Mouse (Mus musculus) midbrain, postnatal 0 days (tissue): ENCODE results near the gene Sugct. TPM values are rescaled to one million over a fixed set of nuclear protein-coding genes. Genes with fewer than 3 reads are reported as not detected.
"Not testable (repeated sequence)": the region's sequence is repeated elsewhere in the genome, so short reads cannot be mapped to it uniquely, and the experiment has no call there.

ENCODE experiments used
- ATAC-seq: fragments of 200-750 bp; cut with Nextera tagmentation; 2 replicates; pipeline ENCODE4 v1.8.0; 2017; ENCODE audit warnings: moderate number of reproducible peaks, mild to moderate bottlenecking, moderate TSS enrichment, moderate library complexity; ENCODE audit not compliant: low FRiP score
- DNase-seq: peaks from one replicate; pipeline ENCODE4 v3.0.0-alpha.2; 2015; ENCODE audit warnings: low spot score
- H3K27ac ChIP-seq: fragments of 300-500 bp; sonication (generic); 2 replicates; pipeline ENCODE4 v1.5.1; 2014; ENCODE audit warnings: low read depth, mild to moderate bottlenecking, low read length, mixed read lengths
- H3K27me3 ChIP-seq: fragments of 300-500 bp; sonication (generic); 2 replicates; pipeline ENCODE4 v1.6.1; 2014; ENCODE audit warnings: low read length, control low read depth, mixed read lengths; ENCODE audit not compliant: insufficient read depth
- H3K36me3 ChIP-seq: fragments of 300-500 bp; sonication (generic); 2 replicates; pipeline ENCODE4 v1.6.1; 2014; ENCODE audit warnings: low read length, control low read depth, mixed read lengths; ENCODE audit not compliant: insufficient read depth
- H3K4me1 ChIP-seq: fragments of 300-500 bp; sonication (generic); 2 replicates; pipeline ENCODE4 v1.6.1; 2014; ENCODE audit warnings: mild to moderate bottlenecking, control low read depth, antibody characterized with exemption, low read length, mixed read lengths; ENCODE audit not compliant: insufficient read depth
- H3K4me2 ChIP-seq: fragments of 300-500 bp; sonication (generic); 2 replicates; pipeline ENCODE4 v1.6.1; 2014; ENCODE audit warnings: low read depth, mild to moderate bottlenecking, low read length, mixed read lengths; ENCODE audit not compliant: poor library complexity, severe bottlenecking
- H3K4me3 ChIP-seq: fragments of 300-500 bp; sonication (generic); 2 replicates; pipeline ENCODE4 v1.5.1; 2014; ENCODE audit warnings: low read depth, mild to moderate bottlenecking, low read length, moderate library complexity
- H3K9ac ChIP-seq: fragments of 300-500 bp; sonication (generic); replicated peaks from 2 replicates; pipeline ENCODE4 v1.6.1; 2014; ENCODE audit warnings: mild to moderate bottlenecking, low read length, moderate library complexity, mixed read lengths; ENCODE audit not compliant: poor library complexity, severe bottlenecking
- H3K9me3 ChIP-seq: fragments of 300-500 bp; sonication (generic); 2 replicates; pipeline ENCODE4 v1.6.1; 2016; ENCODE audit warnings: low read length, control low read depth
- CTCF ChIP-seq: IDR thresholded peaks from 2 replicates; pipeline ENCODE4 v1.5.1; 2016; ENCODE audit warnings: antibody characterized with exemption, mild to moderate bottlenecking
- WGBS: fragments of 180-500 bp; shearing (Covaris S2); extraction: QIAGEN DNeasy Blood & Tissue Kit; methylation state at CpG from one replicate; pipeline ENCODE4 v1.1.7; 2014; 5-methylcytosine and 5-hydroxymethylcytosine counted together
- polyA plus RNA-seq: library from polyadenylated mRNA; unstranded; fragments of >200 nt; fragmentation: Nextera tagmentation; extraction: Ambion mirVana; gene quantifications from 2 replicates; pipeline ENCODE4 v1.2.1, GENCODE M21; 2015
- total RNA-seq: library from RNA; depleted of rRNA; stranded (reverse); fragments of >200 nt; gene quantifications from 2 replicates; pipeline ENCODE4 v1.2.3, GENCODE M21; 2014

Gene Sugct
- total and polyA plus RNA-seq, 2 experiments from 2014 or later, result 1.5 to 2.9 TPM

DNA sequence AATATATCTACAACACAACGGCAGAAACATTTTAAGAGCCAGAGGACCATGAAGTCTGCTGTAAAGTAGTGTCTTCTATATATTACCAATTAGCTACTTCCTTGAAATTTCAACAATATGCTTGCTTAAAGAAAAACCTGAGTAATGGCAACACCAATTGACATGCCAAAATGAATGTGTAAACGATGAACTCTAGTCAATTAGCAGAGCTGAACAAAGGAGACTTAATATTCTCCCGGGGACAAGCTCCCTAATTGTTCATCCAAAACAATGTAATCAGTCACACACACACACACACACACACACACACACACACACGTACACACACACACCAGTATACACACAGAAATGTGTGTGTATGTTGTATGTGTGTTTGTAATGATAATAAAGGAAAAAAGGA, 160.5 kb downstream of the Sugct start:
- H3K4me1 ChIP-seq, result no peaks in the 10 kb centered on the region
- ATAC-seq (no peak), DNase-seq (no peak)
- 71% methylated on average over 4 of the region's 4 CpGs for WGBS
- H3K27me3 ChIP-seq, result no peaks in the 10 kb centered on the region
- no peak overlapping the region for H3K27ac ChIP-seq
- no peaks in the 10 kb centered on the region for H3K9me3 ChIP-seq
- H3K4me3 ChIP-seq, result no peak overlapping the region
- TF ChIP-seq CTCF, result no peak
- H3K9ac ChIP-seq, result no peak overlapping the region
- H3K36me3 ChIP-seq, result no peaks in the 10 kb centered on the region
- H3K4me2 ChIP-seq, result no peak overlapping the region

DNA sequence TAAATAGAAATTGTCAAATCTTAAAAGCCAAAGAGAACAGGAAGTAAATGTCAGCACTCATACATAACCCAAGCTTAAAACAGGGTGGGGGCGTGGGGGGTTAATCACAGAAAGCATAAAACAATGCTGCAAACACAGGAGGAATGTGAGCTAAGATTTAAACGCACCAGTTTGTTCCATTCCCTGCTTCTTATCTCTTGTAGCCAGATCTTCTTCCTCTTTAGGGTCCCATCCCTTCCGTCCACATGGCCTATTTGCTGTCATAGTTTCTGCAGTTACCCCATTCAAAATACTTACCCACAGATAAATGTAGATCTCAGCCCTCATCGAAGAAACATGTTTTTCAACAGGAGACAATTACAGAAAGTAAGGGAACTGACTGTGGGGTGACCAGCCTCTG, 160.9 kb downstream of the Sugct start:
- Histone ChIP-seq H3K27me3 (no peaks in the 10 kb centered on the region), H3K4me2 (no peak overlapping the region), H3K27ac (no peak overlapping the region), H3K9me3 (no peaks in the 10 kb centered on the region), H3K36me3 (no peaks in the 10 kb centered on the region), H3K4me1 (no peaks in the 10 kb centered on the region), H3K4me3 (no peak overlapping the region), H3K9ac (no peak overlapping the region)
- TF ChIP-seq CTCF, result no peak
- 72% methylated on average over 4 of the region's 4 CpGs for WGBS
- DNase-seq (no peak), ATAC-seq (no peak)

GRCm38 (mm10) chr13:17511184-17511778, 184.1 kb downstream of the Sugct start:
- H3K4me1 ChIP-seq, result no peaks in the 10 kb centered on the region
- H3K4me2 ChIP-seq, result no peak overlapping the region
- H3K36me3 ChIP-seq, result no peaks in the 10 kb centered on the region
- H3K4me3 ChIP-seq, result no peak overlapping the region
- 88% methylated on average over 4 of the region's 4 CpGs for WGBS
- no peaks in the 10 kb centered on the region for H3K27me3 ChIP-seq
- no peak overlapping the region for H3K27ac ChIP-seq
- ATAC-seq (no peak), DNase-seq (no peak)
- no peak for TF ChIP-seq CTCF
- no peaks in the 10 kb centered on the region for H3K9me3 ChIP-seq
- H3K9ac ChIP-seq, result no peak overlapping the region

DNA sequence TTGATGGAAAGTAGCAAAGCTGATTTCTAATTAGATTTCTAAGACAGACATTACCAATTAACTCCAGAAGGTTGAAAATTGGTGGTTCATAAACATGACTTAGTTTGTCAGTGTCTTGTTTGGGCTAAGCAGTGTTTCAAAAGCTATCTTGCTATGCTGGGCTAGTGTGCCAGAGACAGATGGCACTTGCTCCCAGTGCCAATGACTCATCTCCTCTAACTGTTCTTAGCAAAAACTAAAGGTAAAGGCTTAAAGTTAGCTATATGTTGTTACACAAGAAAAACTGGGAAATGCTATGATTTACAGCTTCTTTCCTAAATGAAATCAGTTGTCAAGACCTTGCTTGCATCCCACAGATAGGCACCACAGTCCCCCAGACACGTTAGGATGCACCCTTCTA, 200.4 kb downstream of the Sugct start:
- Histone ChIP-seq H3K4me3 (no peak overlapping the region), H3K27me3 (no peaks in the 10 kb centered on the region), H3K9me3 (no peaks in the 10 kb centered on the region), H3K4me2 (no peak overlapping the region), H3K4me1 (no peaks in the 10 kb centered on the region), H3K36me3 (no peaks in the 10 kb centered on the region), H3K27ac (no peak overlapping the region), H3K9ac (no peak overlapping the region)
- no peak for ATAC-seq
- 67% methylated on average over 1 of the region's 1 CpGs for WGBS
- no peak for TF ChIP-seq CTCF
- no peak for DNase-seq

DNA sequence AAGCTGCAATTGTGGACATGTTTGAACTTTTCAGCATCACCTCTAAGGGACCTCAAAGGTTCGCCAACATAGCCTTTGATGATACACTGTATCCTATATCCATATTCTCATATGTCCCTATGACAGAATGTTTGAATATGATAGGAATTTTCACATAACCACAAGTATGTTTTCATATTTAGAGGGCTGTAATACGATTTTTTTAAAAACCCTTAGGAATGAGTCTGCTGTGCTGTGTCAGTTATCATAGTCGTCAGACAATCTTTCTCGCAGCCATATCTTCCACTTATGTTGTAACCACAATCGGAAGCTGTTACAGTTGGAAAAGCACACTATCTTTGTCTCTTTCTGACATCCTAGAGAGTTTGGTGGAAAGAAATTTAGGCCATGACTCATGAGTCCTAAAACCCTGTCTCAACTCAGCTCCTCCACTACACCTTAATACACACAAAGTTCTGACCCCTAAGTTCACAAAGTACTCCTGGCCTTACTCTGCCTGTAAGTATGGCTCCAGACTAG, 201.2 kb downstream of the Sugct start:
- Histone ChIP-seq H3K4me1 (no peaks in the 10 kb centered on the region), H3K36me3 (no peaks in the 10 kb centered on the region), H3K27me3 (no peaks in the 10 kb centered on the region), H3K27ac (no peak overlapping the region), H3K9me3 (no peaks in the 10 kb centered on the region), H3K9ac (no peak overlapping the region), H3K4me3 (no peak overlapping the region), H3K4me2 (no peak overlapping the region)
- TF ChIP-seq CTCF, result no peak
- ATAC-seq (no peak), DNase-seq (no peak)
- 87% methylated on average over 5 of the region's 5 CpGs for WGBS

GRCm38 (mm10) chr13:17457981-17458380, 237.4 kb downstream of the Sugct start:
- not testable (repeated sequence) for H3K27ac ChIP-seq, H3K4me2 ChIP-seq, H3K27me3 ChIP-seq, H3K9me3 ChIP-seq, H3K4me1 ChIP-seq, H3K36me3 ChIP-seq, H3K9ac ChIP-seq, ATAC-seq, H3K4me3 ChIP-seq, DNase-seq
- 55% methylated on average over 1 of the region's 1 CpGs for WGBS
